Mouse (Mus musculus) bone marrow, adult 2 months (tissue): Measurements from ENCODE around the gene Cdk14.

Experiments used
- CTCF ChIP-seq: fragments of 200-500 bp; IDR thresholded peaks from 2 replicates; pipeline ENCODE4 v1.5.1; 2011; ENCODE audit warnings: low read length, control low read depth; ENCODE audit not compliant: control insufficient read depth, insufficient read depth
- POLR2A ChIP-seq: fragments of 200-500 bp; IDR thresholded peaks from 2 replicates; pipeline ENCODE4 v1.6.1; 2011; ENCODE audit warnings: low read depth, mild to moderate bottlenecking, control low read depth, low read length, borderline replicate concordance; ENCODE audit not compliant: control insufficient read depth

DNA sequence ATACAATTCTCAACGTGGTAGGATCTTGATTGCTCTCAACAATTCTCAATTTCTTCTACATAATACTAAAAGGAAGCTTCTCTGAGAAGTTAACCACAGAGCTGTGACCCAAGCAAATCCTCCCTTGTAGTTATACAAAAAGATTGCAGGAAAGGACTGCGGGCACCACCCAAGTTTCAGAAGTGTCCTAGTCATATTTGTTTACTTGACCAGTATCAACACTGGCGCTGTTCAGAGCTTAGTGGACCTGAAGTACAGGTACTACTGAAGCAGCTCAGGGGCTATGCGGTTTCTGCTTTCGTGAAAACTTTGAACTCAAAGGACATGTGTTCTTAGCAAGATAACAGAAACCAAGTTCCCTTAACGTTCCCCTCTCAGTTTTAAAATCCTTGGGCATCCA lies 172.4 kb downstream of the Cdk14 start:
- no peak for TF ChIP-seq CTCF
- TF ChIP-seq POLR2A: no peak
